ENCODE assay signal across 11 mouse cellular contexts in the genomic region with DNA sequence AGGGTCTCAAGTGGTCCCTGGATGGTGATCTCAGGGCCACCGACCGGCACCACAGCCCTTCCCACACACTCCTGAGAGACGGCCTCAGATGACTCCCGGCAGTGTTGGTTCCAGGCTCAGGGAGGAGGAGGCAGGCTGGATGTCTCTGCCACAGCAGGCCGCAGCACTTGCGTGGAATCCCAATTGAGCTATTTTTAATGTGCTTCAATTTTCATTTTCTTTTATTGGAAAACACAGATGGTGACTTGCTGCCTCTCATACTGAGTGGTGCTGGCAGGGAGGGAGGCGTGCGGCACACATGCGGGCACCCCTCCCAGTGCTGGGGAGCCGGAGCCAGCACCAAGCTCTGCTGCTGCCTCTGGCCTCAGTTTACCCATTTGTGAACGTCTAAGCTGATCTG. TPM values are rescaled to one million over a fixed set of nuclear protein-coding genes. Genes with fewer than 3 reads are reported as not detected.
DNase-seq lines count a peak whose midpoint lies in the region; ATAC-seq lines count a peak whose summit lies in the region.
"Had no signal": no experiment of that assay in that cellular context is flagged by ENCODE, and none has a peak within 500 bp of the region (broad histone marks: within the 10 kb centered on the region; RNA-seq: fewer than 3 reads in every experiment).

No protein-coding gene starts in this region.

- H3K9me3 ChIP-seq in forebrain, embryonic 12.5 days: no peaks in the 10 kb centered on the region
- H3K9me3 ChIP-seq in forebrain, embryonic 10.5 days: no peaks in the 10 kb centered on the region
- H3K9me3 ChIP-seq: lung, embryonic 15.5 days; neural tube, embryonic 12.5 days had no signal

- H3K9ac ChIP-seq in forebrain, embryonic 12.5 days: no peak overlapping the region
- H3K9ac ChIP-seq: lung, embryonic 15.5 days; neural tube, embryonic 12.5 days had no signal

- no peak overlapping the region for H3K4me3 ChIP-seq in forebrain, embryonic 12.5 days (replicated peaks)
- no peak overlapping the region for H3K4me3 ChIP-seq in forebrain, embryonic 10.5 days
- H3K4me3 ChIP-seq: lung, embryonic 15.5 days; neural tube, embryonic 12.5 days had no signal

- ATAC-seq in forebrain, embryonic 12.5 days (ENCODE audit: low FRiP score): 0 out of 2 replicates have a peak, but pooled peaks have one; percentile 23
- ATAC-seq in frontal cortex, adult (ENCODE audit: low TSS enrichment): peak; percentile 89

- H3K27ac ChIP-seq in forebrain, embryonic 12.5 days: 0 out of 2 replicates have a peak overlapping the region, but pooled peaks have one; percentile 19
- no peak overlapping the region for H3K27ac ChIP-seq in forebrain, embryonic 10.5 days
- H3K27ac ChIP-seq: kidney, postnatal 0 days; lung, embryonic 15.5 days; neural tube, embryonic 12.5 days had no signal

- 0 out of 2 replicates have a peak, but pooled peaks cover 11% of the 10 kb centered on the region for H3K36me3 ChIP-seq in forebrain, embryonic 12.5 days (replicated peaks)
- peaks cover 41% of the 10 kb centered on the region for H3K36me3 ChIP-seq in forebrain, embryonic 10.5 days (replicated peaks)
- H3K36me3 ChIP-seq: lung, embryonic 15.5 days had no signal

- no peak for DNase-seq in forebrain, embryonic 10.5 days (ENCODE audit: extremely low spot score, low spot score)
- DNase-seq in layer of hippocampus, postnatal 14 days (ENCODE audit: low spot score in 2 of 2): peak; percentile 59 to 86
- peak; percentile 85 for DNase-seq in right cerebral cortex, adult 18-20 months
- no peak for DNase-seq in embryo, embryonic 10 days (ENCODE audit: low spot score)
- no peak for DNase-seq in thymus, postnatal 10 days (ENCODE audit: low spot score in 2 of 2)
- no peak for DNase-seq in liver

- H3K27me3 ChIP-seq in forebrain, embryonic 12.5 days: no peaks in the 10 kb centered on the region
- no peaks in the 10 kb centered on the region for H3K27me3 ChIP-seq in forebrain, embryonic 10.5 days (ENCODE audit: poor library complexity, severe bottlenecking)
- H3K27me3 ChIP-seq: neural tube, embryonic 12.5 days had no signal

- H3K4me2 ChIP-seq in forebrain, embryonic 12.5 days: no peak overlapping the region
- H3K4me2 ChIP-seq: lung, embryonic 15.5 days; neural tube, embryonic 12.5 days had no signal

- peaks cover 63% of the 10 kb centered on the region for H3K4me1 ChIP-seq in forebrain, embryonic 12.5 days
- H3K4me1 ChIP-seq in forebrain, embryonic 10.5 days: peaks cover 70% of the 10 kb centered on the region

- 84% methylated on average over 11 of the region's 11 CpGs for WGBS in forebrain, embryonic 12.5 days
- WGBS in forebrain, embryonic 10.5 days: 87% methylated on average over 11 of the region's 11 CpGs

RNA-seq across cellular contexts. Expression of gene Ephb2, which starts 42.5 kb away (rescaled TPM):
- polyA plus RNA-seq in forebrain, embryonic 12.5 days (2016; fragmentation: Nextera tagmentation; extraction: Ambion mirVana): 20.3 and 30.2 TPM in 2 replicates
- 9.5 and 9.7 TPM in 2 replicates for polyA plus RNA-seq in forebrain, embryonic 10.5 days (2016; fragmentation: Nextera tagmentation; extraction: Ambion mirVana)
- 10 to 100 TPM; 40.5 to 43.9 TPM for total RNA-seq in layer of hippocampus, postnatal 14 days (2021)

Comparison
In these comparisons a context has a peak if more than half of its experiments do, and no peak if none do; other contexts are left out.
1. DNase-seq: peak in layer of hippocampus, postnatal 14 days (2 of 2) and right cerebral cortex, adult 18-20 months (single experiment); none in forebrain, embryonic 10.5 days (single experiment), embryo, embryonic 10 days (single experiment), thymus, postnatal 10 days (0 of 2) and liver (single experiment).